Mouse (Mus musculus) cerebellum, adult 18-20 months (tissue): ENCODE measurements at regions not wholly inside any gene's neighbourhood (a gene's known extent, or its start where the extent isn't known, plus 50 kb on each side); places are given as distances from the start of the nearest gene placed in this dataset.

ENCODE experiments used
- DNase-seq, 2 experiments: peaks; one replicate each; pipeline ENCODE4 v3.0.0; 2021

DNA sequence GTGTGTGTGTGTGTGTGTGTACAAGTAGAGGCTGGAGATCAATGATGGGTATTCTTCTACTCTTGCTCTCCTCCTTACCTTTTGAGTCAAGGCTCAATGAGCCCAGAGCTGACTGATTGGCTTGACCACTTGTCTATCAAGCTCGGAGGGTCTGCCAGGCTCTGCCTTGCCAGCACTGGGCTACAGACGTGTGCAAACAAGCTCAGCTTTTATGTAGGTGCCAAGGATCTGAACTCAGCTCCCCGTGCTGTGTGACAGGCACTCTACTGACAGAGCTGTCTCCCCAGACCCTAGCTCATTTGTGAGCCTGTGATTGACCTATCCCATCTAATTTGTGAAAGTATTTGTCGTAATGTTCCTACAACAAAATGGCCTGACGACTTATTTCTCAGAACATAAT is 54.2 kb upstream of the Cdc42bpa start:
- no peak for DNase-seq

DNA sequence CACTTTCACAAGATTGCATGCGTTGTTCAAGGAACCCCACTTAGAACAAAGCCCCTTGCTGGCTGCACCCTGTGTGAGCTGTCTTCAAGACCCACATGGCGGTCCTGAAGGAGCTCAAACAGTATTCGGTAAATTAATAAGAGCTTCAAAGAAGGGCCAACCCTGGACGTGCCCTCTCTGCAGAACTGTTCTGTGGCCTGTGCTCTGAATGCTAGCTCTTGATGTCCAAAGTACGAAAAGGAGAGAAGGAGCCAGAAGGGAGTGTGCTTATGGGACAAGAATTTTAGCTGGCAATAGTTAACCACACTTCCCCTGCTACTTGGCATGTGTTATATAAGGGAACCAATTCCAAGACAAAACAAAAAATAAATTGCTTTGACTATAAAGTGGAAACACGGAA is 67.6 kb upstream of the Cdc42bpa start:
- DNase-seq = no peak

DNA sequence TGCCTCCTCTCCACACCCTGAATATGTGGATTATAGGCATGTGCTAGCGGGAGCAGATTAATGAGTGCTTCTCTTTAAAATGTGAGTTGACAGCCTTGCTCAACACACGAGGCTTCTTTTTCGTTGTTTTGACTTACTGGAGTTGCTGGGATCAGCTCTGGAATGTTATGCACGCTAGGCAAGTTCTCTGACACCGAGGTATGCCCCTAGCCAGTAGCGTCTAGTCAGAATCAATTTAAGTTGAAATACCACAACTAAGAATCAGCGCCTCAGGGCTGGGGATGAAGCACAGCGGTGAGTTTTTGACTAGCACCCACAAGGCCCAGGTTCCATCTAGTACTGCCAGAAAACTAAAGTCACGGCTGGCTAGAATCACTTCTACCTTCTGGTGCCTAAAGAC is 72.4 kb upstream of the Cdc42bpa start:
- DNase-seq = peak in 1 of 2 experiments; percentile 0

DNA sequence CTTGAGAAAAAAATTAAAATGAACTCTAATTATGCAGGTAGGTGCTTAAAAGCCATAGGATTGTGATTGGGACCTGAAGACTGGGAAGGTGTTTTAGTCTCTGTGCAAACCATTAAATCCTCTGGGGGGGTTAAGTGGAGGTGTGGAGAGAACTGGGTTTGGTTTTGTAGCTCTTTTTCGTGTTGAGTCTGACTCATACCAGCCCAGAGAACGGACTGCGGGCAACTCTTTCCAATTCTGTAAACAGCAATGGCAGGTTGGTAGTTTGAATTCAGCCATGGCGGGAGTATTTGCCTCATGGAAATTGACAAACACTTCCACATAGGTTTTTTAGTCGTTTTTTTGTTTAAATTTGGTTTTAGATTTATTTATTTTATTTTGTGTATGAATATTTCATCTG is 77.7 kb upstream of the Ahctf1 start:
- DNase-seq = no peak

DNA sequence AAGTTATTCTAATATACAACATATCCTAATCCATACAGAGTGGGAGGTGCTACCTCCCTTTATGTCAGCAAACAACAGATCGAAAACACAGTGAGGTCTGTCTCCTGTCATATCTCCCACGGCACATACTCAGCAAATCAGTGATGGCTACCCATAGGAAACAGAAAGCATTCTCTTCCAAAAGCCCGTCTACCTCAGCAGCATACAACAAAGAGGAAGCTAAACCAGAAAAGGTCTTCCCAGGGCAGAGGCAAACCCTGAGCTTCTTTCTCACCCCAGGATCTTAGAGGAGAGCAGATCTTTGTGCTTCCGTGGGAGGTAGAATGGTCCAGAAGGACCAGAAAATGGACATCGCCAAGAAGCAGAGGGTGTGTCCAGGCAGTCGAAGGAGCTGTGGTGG is 74.4 kb upstream of the Ahctf1 start:
- DNase-seq = no peak

DNA sequence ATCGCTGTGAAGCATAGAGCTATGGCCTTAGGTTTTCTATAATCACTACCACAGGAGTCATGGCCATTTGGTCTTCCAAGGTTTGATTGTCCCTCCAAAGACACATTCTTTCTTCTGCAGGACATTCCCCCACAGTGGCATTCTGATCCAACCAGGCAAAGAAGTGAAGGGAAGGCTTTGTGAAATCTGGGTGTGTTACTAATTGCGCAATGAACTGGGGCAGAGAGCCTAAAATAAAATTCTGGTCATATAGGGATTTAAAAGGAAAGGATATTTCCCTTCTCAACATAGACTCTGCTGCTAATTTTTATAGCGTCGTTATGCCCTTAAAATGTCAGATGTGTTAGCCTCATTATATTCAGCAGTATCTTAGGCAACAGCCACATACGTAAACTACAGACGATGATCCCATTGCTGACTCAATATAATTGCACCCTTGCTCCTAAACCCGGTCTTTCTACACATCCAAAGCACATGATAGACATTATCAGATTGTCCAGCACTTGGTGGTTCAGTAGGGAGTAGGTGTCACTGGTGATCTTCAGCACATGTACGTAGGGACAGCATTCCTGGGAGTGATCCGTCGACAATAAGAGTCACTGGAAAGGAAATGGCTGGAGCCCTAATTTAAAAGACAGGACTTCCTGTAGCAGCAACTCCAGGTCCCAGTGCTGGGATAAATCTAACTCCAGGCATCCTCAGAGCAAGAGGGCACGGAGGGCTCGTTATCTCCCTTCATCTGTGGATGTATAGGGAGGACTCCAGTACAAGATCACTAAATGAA is 70.5 kb upstream of the Ahctf1 start:
- DNase-seq = no peak

DNA sequence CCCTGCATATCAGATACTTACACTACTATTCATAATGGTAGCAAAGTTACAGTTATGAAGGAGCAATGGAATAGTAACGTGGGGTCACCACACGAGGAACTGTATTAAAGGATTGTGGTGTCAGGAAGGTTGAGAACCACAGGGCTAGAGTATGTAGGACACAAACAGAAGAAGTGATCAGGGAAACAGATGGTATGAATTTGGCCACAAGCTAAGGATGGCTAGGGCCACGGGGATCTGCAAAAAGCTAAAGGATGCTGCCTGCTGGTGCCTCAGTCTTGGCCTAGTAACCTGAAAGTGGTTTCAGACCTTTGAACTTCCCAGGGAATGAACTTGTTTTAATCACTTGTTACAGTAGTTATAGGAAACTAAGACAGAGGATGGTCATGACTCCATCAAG is 68.5 kb upstream of the Ahctf1 start:
- peak; percentile 27 to 39 for DNase-seq

DNA sequence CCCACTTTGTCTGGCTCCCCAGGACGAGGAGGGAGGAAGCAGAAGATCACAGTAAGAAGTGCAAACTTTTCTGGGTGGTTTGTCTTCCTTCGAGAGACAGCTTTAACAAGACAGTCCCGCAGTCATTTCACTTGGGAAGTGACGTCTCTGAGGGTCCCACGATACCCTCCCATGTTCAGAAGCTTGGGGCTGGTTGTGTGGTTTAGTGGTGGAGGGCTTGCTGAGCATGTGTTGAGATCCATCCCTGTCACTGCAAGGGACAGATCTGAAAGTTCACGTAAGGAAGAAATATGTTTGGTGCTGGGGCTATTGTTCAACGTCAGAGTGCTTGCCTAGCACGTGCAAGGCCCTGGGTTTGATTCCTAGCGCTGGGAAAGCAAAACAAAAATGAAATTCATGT is 65.2 kb upstream of the Ahctf1 start:
- no peak for DNase-seq

DNA sequence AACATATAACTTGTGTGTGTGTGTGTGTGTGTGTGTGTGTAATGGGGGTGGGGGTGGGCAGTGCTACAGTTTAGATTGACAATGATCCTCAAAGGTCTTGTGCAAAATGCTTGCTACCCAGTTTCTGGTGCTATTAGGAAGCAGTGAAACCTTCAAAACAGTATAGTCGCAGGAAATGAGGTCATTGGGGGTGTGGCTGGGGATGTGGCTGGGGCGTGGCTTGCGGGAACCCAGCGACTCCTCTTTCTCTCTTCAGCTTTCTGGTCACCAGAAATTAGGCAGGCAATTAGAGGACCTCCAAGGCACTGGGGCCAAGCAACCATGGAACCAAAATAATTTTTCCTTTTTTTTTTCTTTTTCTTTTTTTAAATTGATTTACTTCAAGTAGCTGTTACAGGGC is 64.0 kb upstream of the Ahctf1 start:
- no peak for DNase-seq

DNA sequence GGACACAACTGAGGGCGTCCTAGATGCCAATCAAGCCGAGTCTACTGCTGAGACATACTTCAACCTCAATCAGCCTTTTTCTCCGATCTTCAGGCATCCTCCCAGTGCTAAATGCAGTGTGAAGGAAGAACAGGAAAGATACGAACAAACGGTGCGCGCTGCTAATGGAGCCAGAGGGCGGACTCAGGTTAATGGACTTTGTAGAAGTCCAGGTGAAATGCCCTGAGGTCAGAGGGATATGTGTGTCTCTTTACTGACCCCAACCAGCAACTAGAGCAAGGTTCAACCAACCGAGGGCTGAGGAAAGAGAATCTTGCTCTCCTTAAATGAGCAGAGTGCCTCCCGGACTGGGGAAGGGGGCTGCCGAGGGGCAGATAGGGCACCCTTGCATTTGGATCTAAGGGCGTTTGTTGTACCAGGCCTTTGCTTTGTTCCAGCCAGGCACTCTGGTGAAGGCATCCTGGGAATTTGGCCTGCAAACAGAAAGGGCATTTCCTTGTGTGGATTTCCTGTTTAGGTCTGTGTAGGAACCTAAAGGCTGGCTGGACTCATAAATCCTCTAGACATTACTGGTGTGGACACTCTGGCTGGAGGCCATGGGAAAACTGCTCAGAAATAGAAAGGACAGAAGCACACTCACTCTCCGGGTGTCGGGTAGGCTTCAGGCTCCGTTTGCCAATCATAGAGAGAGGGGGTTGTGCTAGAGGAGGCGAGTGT is 62.7 kb upstream of the Ahctf1 start:
- DNase-seq = no peak

DNA sequence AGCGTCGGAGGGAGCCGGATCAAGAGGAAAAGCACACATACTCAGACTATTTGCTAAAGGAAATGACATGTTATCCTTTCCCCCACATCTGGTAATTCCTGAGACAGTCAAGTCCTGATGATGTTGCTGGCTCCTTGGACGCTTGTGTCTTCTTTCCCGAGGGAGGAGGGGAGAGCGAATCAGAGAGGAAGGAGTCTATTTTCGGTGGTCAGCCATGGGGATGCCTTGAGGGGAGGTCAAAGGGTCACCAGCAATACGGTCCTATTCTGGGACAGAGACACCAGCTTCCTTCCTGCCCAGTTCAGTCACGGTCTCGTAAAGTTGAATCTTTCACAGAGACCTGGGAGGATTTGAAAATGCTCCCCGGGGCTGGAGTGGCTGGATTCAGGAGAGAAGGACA is 62.1 kb upstream of the Ahctf1 start:
- no peak for DNase-seq

DNA sequence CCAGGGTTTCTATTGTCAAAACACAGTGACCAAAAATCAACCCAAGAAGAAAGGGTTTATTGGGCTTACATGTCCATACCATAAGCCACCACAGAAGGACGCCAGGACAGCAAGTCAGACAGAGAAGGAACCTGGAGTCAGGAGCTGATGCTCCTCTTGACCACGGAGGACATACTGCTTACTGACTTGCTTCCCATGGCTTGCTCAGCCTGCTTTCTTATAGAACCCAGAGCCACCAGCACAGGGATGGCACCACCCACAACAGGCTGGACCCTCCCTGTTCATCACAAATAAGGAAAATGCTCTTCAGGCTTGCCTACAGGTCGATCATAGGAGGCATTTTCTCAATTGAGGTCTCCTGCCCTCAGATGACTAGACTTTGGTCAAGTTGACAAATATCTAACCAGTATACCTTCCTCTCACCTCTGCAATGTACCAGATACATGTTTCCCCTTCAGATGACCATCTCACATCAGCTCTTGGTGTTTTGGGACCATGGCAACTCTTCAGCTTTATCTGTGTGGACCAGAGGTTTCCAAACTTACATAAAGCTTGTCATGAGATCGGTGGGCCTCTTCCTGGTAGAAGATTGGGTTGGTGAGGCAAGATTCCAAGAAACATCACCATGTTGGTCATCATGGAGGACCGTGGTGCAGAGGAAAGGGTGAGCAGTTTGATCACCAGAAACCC is 61.2 kb upstream of the Ahctf1 start:
- no peak for DNase-seq

DNA sequence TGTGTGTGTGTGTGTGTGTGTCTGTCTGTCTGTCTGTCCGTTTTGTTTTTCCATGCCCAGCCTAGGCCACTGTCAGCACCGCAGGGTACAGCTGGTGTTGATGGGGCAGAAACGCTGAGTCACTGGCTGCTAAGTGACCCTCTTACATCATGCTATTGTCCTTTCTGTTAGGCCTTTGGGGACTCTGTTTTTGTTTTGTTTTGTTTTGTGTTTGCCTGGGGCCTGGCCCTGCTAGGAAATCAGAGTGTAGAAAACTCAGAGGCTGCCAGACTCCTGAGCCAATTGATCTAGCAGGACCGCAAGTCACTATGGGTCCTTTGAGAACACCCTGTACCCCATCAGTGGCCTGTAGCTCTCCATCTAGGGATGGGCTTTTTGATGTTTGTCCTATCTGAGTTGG is 59.9 kb upstream of the Ahctf1 start:
- DNase-seq = no peak

DNA sequence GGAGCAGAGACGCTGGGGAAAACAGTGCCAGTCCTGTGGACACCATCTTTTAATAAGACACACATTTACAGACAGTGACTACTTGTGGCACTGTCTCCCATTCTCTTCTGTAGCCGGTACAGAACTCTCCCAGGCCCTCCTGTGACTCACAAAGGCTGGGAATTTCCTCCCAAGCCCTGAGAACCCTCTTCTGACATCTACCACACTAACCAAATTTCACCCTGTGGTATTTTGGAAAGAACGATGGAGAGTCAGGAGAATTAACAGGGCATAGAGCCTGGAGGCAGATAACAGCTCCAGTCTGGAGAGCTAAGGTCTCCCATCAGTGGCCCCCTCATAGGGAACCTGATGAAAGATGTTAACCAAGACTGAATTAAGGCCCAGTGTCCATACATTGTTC is 59.5 kb upstream of the Ahctf1 start:
- DNase-seq = no peak

DNA sequence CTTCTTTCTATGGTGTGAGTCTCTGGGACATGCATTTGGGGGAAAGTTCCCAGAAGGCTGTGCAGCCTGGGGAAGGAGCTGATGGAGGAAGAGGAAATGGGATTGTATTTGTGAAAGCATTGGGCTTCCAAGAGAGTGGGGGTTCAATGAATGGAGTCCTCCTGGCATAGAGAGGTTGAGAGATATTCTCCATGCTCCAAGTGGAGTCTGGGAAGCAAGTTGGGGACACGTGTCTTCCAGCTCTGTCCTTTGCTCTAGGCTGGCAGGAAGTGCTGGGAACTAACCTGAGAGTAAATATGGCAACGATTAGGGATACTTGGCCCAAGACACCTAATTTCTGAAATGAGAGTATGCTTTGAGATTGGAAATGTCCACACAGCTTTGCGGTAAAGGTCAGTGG is 58.3 kb upstream of the Ahctf1 start:
- DNase-seq = no peak

DNA sequence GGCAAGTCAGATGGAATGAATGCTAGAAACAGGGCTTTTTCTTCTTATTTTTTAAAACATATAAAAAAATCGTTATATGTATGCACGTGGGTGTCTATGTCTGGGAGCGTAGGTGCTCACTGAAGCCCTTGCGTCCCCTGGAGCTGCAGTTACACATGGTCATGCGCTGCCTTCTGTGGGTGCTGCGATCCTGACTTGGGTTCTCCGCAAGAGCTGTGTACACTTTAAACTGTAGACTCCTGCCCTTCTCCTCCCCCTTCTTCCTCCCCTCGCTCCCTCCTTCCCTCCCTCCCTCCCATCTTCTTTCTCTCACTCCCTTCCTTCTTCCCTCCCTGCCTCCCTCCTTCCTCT is 56.0 kb upstream of the Ahctf1 start:
- no peak for DNase-seq

DNA sequence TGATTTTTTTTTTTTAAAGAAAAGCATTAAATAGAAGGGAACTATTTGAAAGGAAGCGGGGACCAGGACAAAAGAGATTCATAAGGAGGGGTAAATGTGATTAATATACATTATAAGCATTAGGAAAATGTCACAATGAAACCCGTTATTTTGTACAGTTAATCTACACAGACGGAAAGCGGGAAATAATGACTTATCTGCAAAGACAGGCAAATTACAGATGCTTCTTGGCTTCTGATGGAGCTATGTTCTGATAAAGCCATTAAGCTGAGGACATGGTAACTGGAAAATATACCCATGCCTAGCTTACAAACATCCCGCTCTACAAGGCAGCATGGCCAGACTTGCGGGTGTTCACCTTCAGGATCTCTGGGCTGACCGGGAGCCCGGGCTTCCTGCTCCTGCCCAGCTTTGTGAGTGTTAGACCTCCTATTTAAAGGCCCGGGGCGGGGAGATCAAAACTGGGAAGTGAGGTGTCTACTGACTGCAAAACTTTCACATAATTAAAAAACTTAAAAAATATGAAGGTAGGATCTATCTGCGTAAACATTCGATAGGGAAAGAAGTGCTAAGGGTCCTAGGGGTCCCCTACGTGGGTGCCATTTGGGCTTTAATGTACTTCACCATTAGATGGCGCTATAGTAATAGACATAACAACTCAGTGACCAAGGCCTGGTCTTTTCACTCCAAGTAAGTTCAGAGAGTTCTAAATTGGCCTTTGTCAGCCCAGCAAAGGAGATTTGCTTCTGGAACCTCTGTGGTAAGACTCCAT is 55.5 kb upstream of the Ahctf1 start:
- peak in 1 of 2 experiments; percentile 42 for DNase-seq

DNA sequence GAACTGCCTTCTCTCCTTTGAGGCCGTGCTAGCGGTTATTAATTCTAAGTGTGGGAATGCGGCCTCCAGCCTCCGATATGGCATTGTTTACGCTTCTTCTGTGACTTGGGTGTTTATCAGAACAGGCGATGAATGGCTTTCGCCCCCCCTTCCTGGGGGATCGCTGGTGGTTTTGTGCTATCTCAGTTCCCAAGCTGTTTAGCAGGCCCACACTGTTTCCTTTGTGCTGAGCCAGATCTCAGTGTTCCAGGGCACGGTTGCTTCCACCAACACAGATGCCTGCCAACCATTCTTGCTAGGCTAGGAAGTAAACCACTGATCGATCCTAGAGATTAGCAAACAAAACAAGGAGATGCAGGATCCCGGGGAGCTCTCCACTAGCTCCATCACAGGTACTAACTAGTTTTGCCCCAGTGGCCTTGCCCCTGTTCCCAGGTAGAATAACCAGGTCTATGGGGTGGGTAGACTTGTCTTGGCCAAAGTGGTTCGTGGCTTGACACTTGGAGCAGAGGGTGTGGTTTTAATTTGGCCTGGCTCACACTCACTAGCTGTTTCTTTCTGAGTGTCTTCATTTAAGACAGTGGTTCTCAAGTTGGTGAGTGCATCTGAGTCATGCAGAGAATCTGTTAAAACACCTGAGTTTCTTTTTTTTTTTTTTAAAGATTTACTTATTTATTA is 50.9 kb upstream of the Ahctf1 start:
- DNase-seq = peak in 1 of 2 experiments; percentile 18
